Mouse (Mus musculus) kidney, embryonic 14.5 days (tissue): ENCODE results near the gene Engase. TPM values are rescaled to one million over a fixed set of nuclear protein-coding genes. Genes with fewer than 3 reads are reported as not detected.
A peak's percentile ranks its signal among the peaks of the same experiment; 100 is the strongest.

Source experiments
- ATAC-seq: fragments of 200-750 bp; cut with Nextera tagmentation; 2 replicates; pipeline ENCODE4 v1.8.0; 2017; ENCODE audit warnings: moderate number of reproducible peaks, mild to moderate bottlenecking, moderate TSS enrichment, moderate library complexity; ENCODE audit not compliant: low FRiP score, low TSS enrichment
- H3K27ac ChIP-seq: fragments of 300-500 bp; sonication (generic); 2 replicates; pipeline ENCODE4 v1.5.1; 2014; ENCODE audit warnings: low read depth, mild to moderate bottlenecking, low read length, moderate library complexity, mixed read lengths
- H3K27me3 ChIP-seq: fragments of 300-500 bp; sonication (generic); 2 replicates; pipeline ENCODE4 v1.6.1; 2014; ENCODE audit warnings: mild to moderate bottlenecking, low read length; ENCODE audit not compliant: control insufficient read depth, insufficient read depth
- H3K36me3 ChIP-seq: fragments of 300-500 bp; sonication (generic); 2 replicates; pipeline ENCODE4 v1.6.1; 2014; ENCODE audit warnings: low read length, mixed read lengths; ENCODE audit not compliant: control insufficient read depth, insufficient read depth
- H3K4me1 ChIP-seq: fragments of 300-500 bp; sonication (generic); 2 replicates; pipeline ENCODE4 v1.6.1; 2014; ENCODE audit warnings: low read length, mixed read lengths; ENCODE audit not compliant: control insufficient read depth, insufficient read depth
- H3K4me2 ChIP-seq: fragments of 300-500 bp; sonication (generic); replicated peaks from 2 replicates; pipeline ENCODE4 v1.6.1; 2014; ENCODE audit warnings: low read depth, mild to moderate bottlenecking, low read length
- H3K4me3 ChIP-seq: fragments of 300-500 bp; sonication (generic); 2 replicates; pipeline ENCODE4 v1.5.1; 2014; ENCODE audit warnings: mild to moderate bottlenecking, low read length
- H3K9ac ChIP-seq: fragments of 300-500 bp; sonication (generic); 2 replicates; pipeline ENCODE4 v1.6.1; 2014; ENCODE audit warnings: low read depth, mild to moderate bottlenecking, low read length, moderate library complexity
- H3K9me3 ChIP-seq: fragments of 300-500 bp; sonication (generic); 2 replicates; pipeline ENCODE4 v1.6.1; 2016; ENCODE audit warnings: low read length; ENCODE audit not compliant: control insufficient read depth
- WGBS: fragments of 180-500 bp; shearing (Covaris S2); extraction: QIAGEN DNeasy Blood & Tissue Kit; methylation state at CpG from one replicate; pipeline ENCODE4 v1.1.7; 2014; 5-methylcytosine and 5-hydroxymethylcytosine counted together
- polyA plus RNA-seq: library from polyadenylated mRNA; unstranded; fragments of >200 nt; fragmentation: Nextera tagmentation; extraction: Ambion mirVana; gene quantifications from 2 replicates; pipeline ENCODE4 v1.2.1, GENCODE M21; 2014

Gene Engase
- polyA plus RNA-seq, 1 experiment from 2014 or later: 9.7 TPM

DNA sequence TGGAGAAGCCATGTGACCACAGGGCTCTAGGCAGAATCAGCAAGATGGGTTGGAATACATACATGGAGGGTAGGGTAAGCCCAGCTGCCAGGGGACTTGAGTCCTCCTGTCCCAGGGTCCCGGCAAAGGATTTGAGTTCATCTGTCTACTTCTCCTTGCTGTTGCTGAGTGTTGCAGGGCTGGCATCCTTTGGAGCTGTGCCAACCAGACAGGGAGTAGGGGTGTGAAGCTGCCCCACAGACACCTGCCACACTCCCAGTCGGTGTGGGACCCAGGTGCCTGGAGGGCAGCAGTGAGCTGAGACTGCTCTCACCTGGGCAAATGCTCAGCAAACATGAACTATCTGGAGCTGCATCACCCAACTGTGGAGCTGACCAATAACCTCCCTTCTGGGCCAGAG lies 44.3 kb downstream of the Engase start:
- Histone ChIP-seq H3K27me3 (no peaks in the 10 kb centered on the region; the same call in 1 of the 2 replicates), H3K4me3 (no peak overlapping the region), H3K4me1 (peaks cover 16% of the 10 kb centered on the region; the same call in 1 of the 2 replicates), H3K4me2 (no peak overlapping the region), H3K36me3 (no peaks in the 10 kb centered on the region), H3K9ac (no peak overlapping the region), H3K9me3 (no peaks in the 10 kb centered on the region), H3K27ac (no peak overlapping the region)
- 84% methylated on average over 2 of the region's 2 CpGs for WGBS
- no peak for ATAC-seq

DNA sequence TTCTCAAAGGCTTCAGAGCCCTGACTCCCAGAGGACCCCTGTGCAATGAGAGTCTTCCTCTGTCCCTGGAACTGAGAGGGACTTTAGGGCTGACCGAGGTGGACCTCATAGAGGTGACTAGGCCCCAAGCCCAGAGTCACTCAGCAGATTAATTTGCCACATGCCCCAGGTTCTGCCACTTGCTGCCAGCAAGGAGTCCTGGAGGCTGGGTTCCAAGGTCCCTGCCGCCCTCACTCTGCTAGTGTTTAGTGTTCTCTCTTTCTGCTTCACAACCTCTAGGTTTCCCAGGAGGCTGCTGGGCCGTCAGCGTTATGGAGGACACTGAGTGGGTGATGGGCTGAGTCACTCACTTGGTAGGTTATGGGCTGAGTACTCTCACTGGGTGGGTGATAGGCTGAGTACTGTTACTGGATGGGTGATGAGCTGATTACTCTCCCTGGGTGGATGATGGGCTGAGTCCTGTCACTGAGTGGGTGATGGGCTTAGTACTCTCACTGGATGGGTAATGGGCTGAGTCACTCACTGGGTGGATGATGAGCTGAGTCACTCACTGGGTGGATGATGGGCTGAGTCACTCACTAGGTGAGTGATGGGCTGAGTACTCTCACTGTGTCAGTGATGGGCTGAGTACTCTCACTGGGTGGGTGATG lies 47.0 kb downstream of the Engase start:
- H3K9me3 ChIP-seq: no peaks in the 10 kb centered on the region
- no peak for ATAC-seq
- H3K36me3 ChIP-seq: no peaks in the 10 kb centered on the region
- no peak overlapping the region for H3K4me2 ChIP-seq
- H3K4me3 ChIP-seq: no peak overlapping the region
- H3K27ac ChIP-seq: no peak overlapping the region
- no peak overlapping the region for H3K9ac ChIP-seq
- peaks cover 22% of the 10 kb centered on the region; the same call in 1 of the 2 replicates for H3K4me1 ChIP-seq
- WGBS: 84% methylated on average over 4 of the region's 4 CpGs
- H3K27me3 ChIP-seq: peaks cover 3% of the 10 kb centered on the region

- Histone ChIP-seq H3K9me3 (no peaks in the 10 kb centered on the region), H3K4me3 (no peak overlapping the region), H3K9ac (no peak overlapping the region), H3K27me3 (peaks cover 3% of the 10 kb centered on the region), H3K4me2 (no peak overlapping the region), H3K4me1 (peaks cover 22% of the 10 kb centered on the region; the same call in 1 of the 2 replicates), H3K27ac (no peak overlapping the region), H3K36me3 (no peaks in the 10 kb centered on the region)
- 11% methylated on average over 11 of the region's 11 CpGs for WGBS
- ATAC-seq: peak; percentile 45; the same call in 1 of the 2 replicates
Observed at GRCm38 (mm10) chr11:118525059-118525458, 48.4 kb downstream of the Engase start.

DNA sequence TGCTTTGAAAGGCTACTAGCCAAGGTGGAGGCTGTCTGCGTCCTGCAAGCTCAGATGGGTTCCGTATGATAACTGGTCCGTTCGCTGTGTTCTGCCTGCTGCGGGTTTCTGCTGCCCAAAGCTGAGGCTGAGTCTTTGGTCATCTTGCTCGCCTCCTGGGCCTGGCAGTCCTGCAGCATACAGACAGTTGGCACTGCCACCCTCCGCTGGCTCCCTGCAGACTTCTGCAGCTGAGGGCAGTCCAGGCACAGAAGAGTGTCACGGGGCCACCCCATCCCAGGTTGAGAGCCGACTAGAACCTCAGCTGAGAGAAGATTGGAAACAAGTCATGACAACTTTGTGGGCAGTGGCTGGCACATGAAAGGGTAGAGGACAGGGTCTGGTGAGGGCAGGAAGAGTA lies 52.1 kb downstream of the Engase start:
- Histone ChIP-seq H3K4me1 (peaks cover 28% of the 10 kb centered on the region), H3K36me3 (no peaks in the 10 kb centered on the region), H3K27me3 (peaks cover 3% of the 10 kb centered on the region), H3K4me3 (no peak overlapping the region), H3K9me3 (no peaks in the 10 kb centered on the region), H3K4me2 (no peak overlapping the region), H3K27ac (no peak overlapping the region), H3K9ac (no peak overlapping the region)
- 86% methylated on average over 9 of the region's 9 CpGs for WGBS
- ATAC-seq: no peak

- Histone ChIP-seq H3K4me3 (no peak overlapping the region), H3K9ac (no peak overlapping the region), H3K4me2 (no peak overlapping the region), H3K27me3 (peaks cover 3% of the 10 kb centered on the region), H3K9me3 (no peaks in the 10 kb centered on the region), H3K4me1 (peaks cover 34% of the 10 kb centered on the region), H3K36me3 (no peaks in the 10 kb centered on the region), H3K27ac (no peak overlapping the region)
- 71% methylated on average over 8 of the region's 8 CpGs for WGBS
- no peak for ATAC-seq
Observed at GRCm38 (mm10) chr11:118530313-118530712, 53.7 kb downstream of the Engase start.

DNA sequence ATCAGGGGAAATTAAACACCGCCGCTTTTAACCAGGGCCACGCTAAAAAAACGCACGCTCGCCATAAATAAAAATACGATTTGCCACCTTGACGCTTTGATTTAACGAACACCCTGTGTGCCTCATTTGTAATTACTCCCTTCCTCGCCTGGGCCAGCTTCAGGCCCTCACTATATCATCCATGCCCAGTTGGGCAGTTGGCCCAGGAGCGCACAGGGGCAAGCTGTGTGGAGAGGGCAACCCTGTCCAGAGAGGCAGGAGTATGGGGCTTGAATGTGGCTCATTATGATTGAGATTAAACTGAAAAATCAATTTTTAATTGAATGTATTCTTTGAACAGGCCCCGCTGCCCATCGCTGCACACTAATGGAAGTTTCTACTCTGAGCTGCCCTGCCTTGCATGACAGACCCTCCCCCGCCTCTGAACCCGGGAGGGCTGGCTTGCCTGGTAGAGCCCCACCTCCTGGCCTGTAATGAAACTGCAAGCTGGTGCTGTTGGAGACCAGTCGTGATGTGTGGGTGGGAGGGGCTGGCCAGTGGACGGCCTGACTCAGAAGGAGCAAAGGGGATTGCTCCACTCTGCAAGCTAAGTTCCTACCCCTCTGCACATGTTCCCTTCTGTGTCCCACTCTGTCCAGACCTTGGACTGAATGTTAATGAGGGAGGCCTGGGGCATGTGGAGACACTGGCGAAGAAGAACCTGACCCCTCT lies 57.9 kb downstream of the Engase start:
- Histone ChIP-seq H3K9me3 (no peaks in the 10 kb centered on the region), H3K27ac (no peak overlapping the region), H3K4me2 (no peak overlapping the region), H3K4me3 (no peak overlapping the region), H3K27me3 (peaks cover 3% of the 10 kb centered on the region; the same call in 1 of the 2 replicates), H3K4me1 (peaks cover 25% of the 10 kb centered on the region), H3K36me3 (no peaks in the 10 kb centered on the region), H3K9ac (no peak overlapping the region)
- peak; percentile 61 for ATAC-seq
- WGBS: 12% methylated on average over 18 of the region's 18 CpGs

- Histone ChIP-seq H3K4me1 (peaks cover 19% of the 10 kb centered on the region), H3K27ac (no peak overlapping the region), H3K4me3 (no peak overlapping the region), H3K4me2 (no peak overlapping the region), H3K36me3 (no peaks in the 10 kb centered on the region), H3K9me3 (no peaks in the 10 kb centered on the region), H3K9ac (no peak overlapping the region), H3K27me3 (peaks cover 3% of the 10 kb centered on the region; the same call in 1 of the 2 replicates)
- 80% methylated on average over 11 of the region's 11 CpGs for WGBS
- ATAC-seq: no peak
Observed at GRCm38 (mm10) chr11:118538008-118538407, 61.4 kb downstream of the Engase start.
